Mouse (Mus musculus) heart, postnatal 0 days (tissue): ENCODE results near the gene Klrg1. TPM values are rescaled to one million over a fixed set of nuclear protein-coding genes. Genes with fewer than 3 reads are reported as not detected.

Experiments used
- ATAC-seq: fragments of 200-750 bp; cut with Nextera tagmentation; 2 replicates; pipeline ENCODE4 v1.8.0; 2017; ENCODE audit warnings: low read depth, moderate number of reproducible peaks, moderate library complexity; ENCODE audit not compliant: insufficient read depth
- DNase-seq: peaks from one replicate; pipeline ENCODE4 v3.0.0-alpha.2; 2016; ENCODE audit warnings: low spot score
- H3K27ac ChIP-seq: fragments of 300-500 bp; sonication (generic); 2 replicates; pipeline ENCODE4 v1.5.1; 2014; ENCODE audit warnings: low read depth, mild to moderate bottlenecking
- H3K27me3 ChIP-seq: fragments of 300-500 bp; sonication (generic); 2 replicates; pipeline ENCODE4 v1.6.1; 2014; ENCODE audit warnings: low read length, mixed read lengths; ENCODE audit not compliant: control insufficient read depth, insufficient read depth
- H3K36me3 ChIP-seq: fragments of 300-500 bp; sonication (generic); replicated peaks from 2 replicates; pipeline ENCODE4 v1.6.1; 2014; ENCODE audit warnings: low read length, mixed read lengths; ENCODE audit not compliant: control insufficient read depth, insufficient read depth
- H3K4me1 ChIP-seq: fragments of 300-500 bp; sonication (generic); 2 replicates; pipeline ENCODE4 v1.6.1; 2014; ENCODE audit warnings: antibody characterized with exemption; ENCODE audit not compliant: control insufficient read depth, insufficient read depth
- H3K4me2 ChIP-seq: fragments of 300-500 bp; sonication (generic); 2 replicates; pipeline ENCODE4 v1.6.1; 2014; ENCODE audit warnings: low read depth, mild to moderate bottlenecking, low read length, moderate library complexity
- H3K4me3 ChIP-seq: fragments of 300-500 bp; sonication (generic); 2 replicates; pipeline ENCODE4 v1.5.1; 2014; ENCODE audit warnings: low read depth, low read length
- H3K9ac ChIP-seq: fragments of 300-500 bp; sonication (generic); replicated peaks from 2 replicates; pipeline ENCODE4 v1.6.1; 2014; ENCODE audit warnings: low read depth, low read length, mixed read lengths
- H3K9me3 ChIP-seq: fragments of 300-500 bp; sonication (generic); replicated peaks from 2 replicates; pipeline ENCODE4 v1.6.1; 2016; ENCODE audit warnings: low read length; ENCODE audit not compliant: control insufficient read depth
- CTCF ChIP-seq: IDR thresholded peaks from 2 replicates; pipeline ENCODE4 v1.5.1; 2016; ENCODE audit warnings: antibody characterized with exemption, control low read depth, low read depth
- EP300 ChIP-seq: IDR thresholded peaks from 2 replicates; pipeline ENCODE4 v1.6.1; 2016; ENCODE audit warnings: antibody characterized with exemption, low read depth
- WGBS: fragments of 180-500 bp; shearing (Covaris S2); extraction: QIAGEN DNeasy Blood & Tissue Kit; methylation state at CpG from one replicate; pipeline ENCODE4 v1.1.7; 2014; 5-methylcytosine and 5-hydroxymethylcytosine counted together
- polyA plus RNA-seq: library from polyadenylated mRNA; unstranded; fragments of >200 nt; fragmentation: Nextera tagmentation; extraction: Ambion mirVana; gene quantifications from 2 replicates; pipeline ENCODE4 v1.2.1, GENCODE M21; 2015
- total RNA-seq: library from RNA; depleted of rRNA; stranded (reverse); fragments of >200 nt; gene quantifications from 2 replicates; pipeline ENCODE4 v1.2.3, GENCODE M21; 2014; ENCODE audit warnings: low replicate concordance

Gene Klrg1
- total and polyA plus RNA-seq, 2 experiments from 2014 or later = not detected

GRCm38 (mm10) chr6:122297279-122298222 lies 14.9 kb upstream of the Klrg1 start:
- H3K4me1 ChIP-seq = no peaks in the 10 kb centered on the region
- H3K36me3 ChIP-seq = no peaks in the 10 kb centered on the region
- peak; percentile 24 for DNase-seq
- H3K9me3 ChIP-seq = no peaks in the 10 kb centered on the region
- ATAC-seq = 0 out of 2 replicates have a peak, but pooled peaks have one; percentile 30
- peak overlapping the region; percentile 36 for H3K27ac ChIP-seq
- no peak for TF ChIP-seq CTCF
- TF ChIP-seq EP300 = no peak
- peak overlapping the region; percentile 60 for H3K9ac ChIP-seq
- H3K4me3 ChIP-seq = peak overlapping the region; percentile 53
- H3K4me2 ChIP-seq = peak overlapping the region; percentile 70
- 7% methylated on average over 25 of the region's 25 CpGs for WGBS
- no peaks in the 10 kb centered on the region for H3K27me3 ChIP-seq

- 24% methylated on average over 3 of the region's 3 CpGs for WGBS
- no peak for DNase-seq
- H3K27ac ChIP-seq = peak overlapping the region; percentile 36
Observed at GRCm38 (mm10) chr6:122296918-122297278, 14.2 kb upstream of the Klrg1 start.

GRCm38 (mm10) chr6:122295242-122295641 lies 12.6 kb upstream of the Klrg1 start:
- Histone ChIP-seq H3K27ac (peak overlapping the region; percentile 57; the same call in 1 of the 2 replicates), H3K36me3 (no peaks in the 10 kb centered on the region), H3K4me1 (no peaks in the 10 kb centered on the region), H3K4me3 (no peak overlapping the region), H3K27me3 (no peaks in the 10 kb centered on the region), H3K9me3 (no peaks in the 10 kb centered on the region), H3K9ac (no peak overlapping the region), H3K4me2 (no peak overlapping the region)
- DNase-seq = no peak
- ATAC-seq = peak; percentile 63
- WGBS = 43% methylated on average over 9 of the region's 9 CpGs
- no peak for TF ChIP-seq EP300
- peak; percentile 9; the same call in 1 of the 2 replicates for TF ChIP-seq CTCF

More at GRCm38 (mm10) chr6:122296918-122297278, 14.2 kb upstream of the Klrg1 start:
- Histone ChIP-seq H3K9me3 (no peaks in the 10 kb centered on the region), H3K36me3 (no peaks in the 10 kb centered on the region), H3K9ac (peak overlapping the region; percentile 60), H3K4me3 (peak overlapping the region; percentile 53), H3K27me3 (no peaks in the 10 kb centered on the region), H3K4me2 (peak overlapping the region; percentile 70), H3K4me1 (no peaks in the 10 kb centered on the region)
- ATAC-seq = no peak
- TF ChIP-seq EP300 = no peak
- no peak for TF ChIP-seq CTCF

- TF ChIP-seq EP300 (no peak), CTCF (no peak)
- 53% methylated on average over 3 of the region's 3 CpGs for WGBS
- no peak overlapping the region for H3K9ac ChIP-seq
- no peak overlapping the region for H3K27ac ChIP-seq
- DNase-seq (no peak), ATAC-seq (no peak)
- H3K4me2 ChIP-seq = no peak overlapping the region
- H3K36me3 ChIP-seq = no peaks in the 10 kb centered on the region
- H3K9me3 ChIP-seq = no peaks in the 10 kb centered on the region
- no peaks in the 10 kb centered on the region for H3K27me3 ChIP-seq
- no peaks in the 10 kb centered on the region for H3K4me1 ChIP-seq
- H3K4me3 ChIP-seq = no peak overlapping the region
Observed at GRCm38 (mm10) chr6:122294290-122294689, 11.6 kb upstream of the Klrg1 start.

DNA sequence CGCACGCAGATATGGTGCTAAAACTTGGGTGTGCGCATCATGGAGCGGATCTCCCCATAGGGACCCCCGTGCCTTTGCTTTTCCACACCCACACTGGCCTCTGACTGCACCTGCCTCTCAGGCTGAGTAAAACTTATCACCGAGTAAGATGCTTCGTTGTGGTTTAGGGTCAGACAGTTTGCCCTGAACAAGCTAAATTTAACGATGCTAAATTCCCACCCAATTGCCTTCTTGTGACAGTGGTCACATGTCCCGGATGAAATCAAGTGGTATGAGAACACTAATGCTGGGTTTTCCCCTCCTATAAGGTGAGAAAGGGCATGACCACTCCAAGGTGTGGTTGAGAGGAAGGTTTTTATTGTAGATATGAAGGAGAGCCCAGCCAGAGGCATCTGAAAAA lies 11.1 kb upstream of the Klrg1 start:
- Histone ChIP-seq H3K27ac (no peak overlapping the region), H3K9ac (no peak overlapping the region), H3K9me3 (no peaks in the 10 kb centered on the region), H3K36me3 (no peaks in the 10 kb centered on the region), H3K4me3 (no peak overlapping the region), H3K4me2 (no peak overlapping the region), H3K27me3 (no peaks in the 10 kb centered on the region), H3K4me1 (no peaks in the 10 kb centered on the region)
- TF ChIP-seq EP300 = no peak
- no peak for TF ChIP-seq CTCF
- WGBS = 79% methylated on average over 9 of the region's 9 CpGs
- DNase-seq (no peak), ATAC-seq (no peak)
